Mouse (Mus musculus): ENCODE measurements around the gene Aspa. TPM values are rescaled to one million over a fixed set of nuclear protein-coding genes. Genes with fewer than 3 reads are reported as not detected.
"Not testable (repeated sequence)": the region's sequence is repeated elsewhere in the genome, so short reads cannot be mapped to it uniquely, and the experiment has no call there.

Gene Aspa
- polyA plus RNA-seq, 1 experiment: 3.6 TPM

- Histone ChIP-seq H3K27ac (ENCODE audit: control insufficient read depth, insufficient read depth, low read depth, low read length) (no peak overlapping the region), H3K4me1 (ENCODE audit: control insufficient read depth, insufficient read depth, low read length) (peaks cover 2% of the 10 kb centered on the region; the same call in 1 of the 2 replicates)
- TF ChIP-seq POLR2A (IDR thresholded peaks at IDR 0.05; ENCODE audit: control insufficient read depth, low read depth, low read length) (no peak), CTCF (IDR thresholded peaks at IDR 0.05; ENCODE audit: control insufficient read depth, insufficient read depth, insufficient replicate concordance, low read depth, low read length) (no peak)
Observed at GRCm38 (mm10) chr11:73323906-73324830, 5.2 kb downstream of the Aspa start.

GRCm38 (mm10) chr11:73321064-73321463 lies 8.3 kb downstream of the Aspa start:
- H3K36me3 ChIP-seq (ENCODE audit: control insufficient read depth, insufficient read depth, low read length); H3K4me1 ChIP-seq (ENCODE audit: control insufficient read depth, insufficient read depth, low read length); H3K27me3 ChIP-seq (ENCODE audit: control insufficient read depth, insufficient read depth, low read length); H3K27ac ChIP-seq (ENCODE audit: control insufficient read depth, insufficient read depth, low read depth, low read length); H3K4me3 ChIP-seq (ENCODE audit: control insufficient read depth, low read depth, low read length): not testable (repeated sequence)

More at GRCm38 (mm10) chr11:73323906-73324830, 5.2 kb downstream of the Aspa start:
- Histone ChIP-seq H3K36me3 (ENCODE audit: control insufficient read depth, insufficient read depth, low read length) (no peaks in the 10 kb centered on the region), H3K4me3 (ENCODE audit: control insufficient read depth, low read depth, low read length) (no peak overlapping the region), H3K27me3 (ENCODE audit: control insufficient read depth, insufficient read depth, low read length) (no peaks in the 10 kb centered on the region)

GRCm38 (mm10) chr11:73318581-73318980 lies 10.8 kb downstream of the Aspa start:
- H3K4me3 ChIP-seq (ENCODE audit: control insufficient read depth, low read depth, low read length); H3K36me3 ChIP-seq (ENCODE audit: control insufficient read depth, insufficient read depth, low read length); H3K4me1 ChIP-seq (ENCODE audit: control insufficient read depth, insufficient read depth, low read length); H3K27ac ChIP-seq (ENCODE audit: control insufficient read depth, insufficient read depth, low read depth, low read length); H3K27me3 ChIP-seq (ENCODE audit: control insufficient read depth, insufficient read depth, low read length): not testable (repeated sequence)

GRCm38 (mm10) chr11:73315961-73316360 lies 13.4 kb downstream of the Aspa start:
- no peak overlapping the region for H3K27ac ChIP-seq (ENCODE audit: control insufficient read depth, insufficient read depth, low read depth, low read length)
- H3K36me3 ChIP-seq (ENCODE audit: control insufficient read depth, insufficient read depth, low read length): no peaks in the 10 kb centered on the region
- no peaks in the 10 kb centered on the region for H3K4me1 ChIP-seq (ENCODE audit: control insufficient read depth, insufficient read depth, low read length)
- no peaks in the 10 kb centered on the region for H3K27me3 ChIP-seq (ENCODE audit: control insufficient read depth, insufficient read depth, low read length)
- H3K4me3 ChIP-seq (ENCODE audit: control insufficient read depth, low read depth, low read length): no peak overlapping the region
- no peak for TF ChIP-seq CTCF (IDR thresholded peaks at IDR 0.05; ENCODE audit: control insufficient read depth, insufficient read depth, insufficient replicate concordance, low read depth, low read length)
- TF ChIP-seq POLR2A (IDR thresholded peaks at IDR 0.05; ENCODE audit: control insufficient read depth, low read depth, low read length): no peak

- no peak overlapping the region for H3K27ac ChIP-seq (ENCODE audit: control insufficient read depth, insufficient read depth, low read depth, low read length)
- no peaks in the 10 kb centered on the region for H3K4me1 ChIP-seq (ENCODE audit: control insufficient read depth, insufficient read depth, low read length)
- no peak overlapping the region for H3K4me3 ChIP-seq (ENCODE audit: control insufficient read depth, low read depth, low read length)
- TF ChIP-seq CTCF (IDR thresholded peaks at IDR 0.05; ENCODE audit: control insufficient read depth, insufficient read depth, insufficient replicate concordance, low read depth, low read length) (no peak), POLR2A (IDR thresholded peaks at IDR 0.05; ENCODE audit: control insufficient read depth, low read depth, low read length) (no peak)
- H3K36me3 ChIP-seq (ENCODE audit: control insufficient read depth, insufficient read depth, low read length): no peaks in the 10 kb centered on the region
- no peaks in the 10 kb centered on the region for H3K27me3 ChIP-seq (ENCODE audit: control insufficient read depth, insufficient read depth, low read length)
Observed at GRCm38 (mm10) chr11:73303123-73303522, 26.3 kb downstream of the Aspa start.

- no peaks in the 10 kb centered on the region for H3K36me3 ChIP-seq (ENCODE audit: control insufficient read depth, insufficient read depth, low read length)
- TF ChIP-seq CTCF (IDR thresholded peaks at IDR 0.05; ENCODE audit: control insufficient read depth, insufficient read depth, insufficient replicate concordance, low read depth, low read length) (no peak), POLR2A (IDR thresholded peaks at IDR 0.05; ENCODE audit: control insufficient read depth, low read depth, low read length) (no peak)
- H3K4me3 ChIP-seq (ENCODE audit: control insufficient read depth, low read depth, low read length): no peak overlapping the region
- H3K27ac ChIP-seq (ENCODE audit: control insufficient read depth, insufficient read depth, low read depth, low read length): no peak overlapping the region
- no peaks in the 10 kb centered on the region for H3K27me3 ChIP-seq (ENCODE audit: control insufficient read depth, insufficient read depth, low read length)
- H3K4me1 ChIP-seq (ENCODE audit: control insufficient read depth, insufficient read depth, low read length): no peaks in the 10 kb centered on the region
Observed at GRCm38 (mm10) chr11:73289621-73290020, 39.8 kb downstream of the Aspa start.

- Histone ChIP-seq H3K4me3 (ENCODE audit: control insufficient read depth, low read depth, low read length) (no peak overlapping the region), H3K27ac (ENCODE audit: control insufficient read depth, insufficient read depth, low read depth, low read length) (no peak overlapping the region), H3K4me1 (ENCODE audit: control insufficient read depth, insufficient read depth, low read length) (peaks cover 3% of the 10 kb centered on the region; the same call in 1 of the 2 replicates), H3K27me3 (ENCODE audit: control insufficient read depth, insufficient read depth, low read length) (no peaks in the 10 kb centered on the region), H3K36me3 (ENCODE audit: control insufficient read depth, insufficient read depth, low read length) (no peaks in the 10 kb centered on the region)
- TF ChIP-seq CTCF (IDR thresholded peaks at IDR 0.05; ENCODE audit: control insufficient read depth, insufficient read depth, insufficient replicate concordance, low read depth, low read length) (no peak), POLR2A (IDR thresholded peaks at IDR 0.05; ENCODE audit: control insufficient read depth, low read depth, low read length) (no peak)
Observed at GRCm38 (mm10) chr11:73284351-73284750, 45.0 kb downstream of the Aspa start.

All from testis, adult 2 months (tissue).